Comparison of ENCODE assay signal across 18 mouse cellular contexts in genomic region chr11:55958372-55958771, GRCm38 (mm10).
A peak's percentile ranks its signal among the peaks of the same experiment; 100 is the strongest.
DNase-seq lines count a peak whose midpoint lies in the region; ATAC-seq and TF ChIP-seq lines count a peak whose summit lies in the region.
"Had no signal": no experiment of that assay in that cellular context is flagged by ENCODE, and none has a peak within 500 bp of the region (broad histone marks: within the 10 kb centered on the region; RNA-seq: fewer than 3 reads in every experiment).

No protein-coding gene starts in this region.

- TF ChIP-seq POLR2A in brain, embryonic 14.5 days (IDR thresholded peaks at IDR 0.05; ENCODE audit: borderline replicate concordance, extremely low read depth, insufficient read depth, insufficient read length, poor library complexity, severe bottlenecking) = no peak

- TF ChIP-seq CTCF in midbrain, postnatal 0 days (IDR thresholded peaks at IDR 0.05) = no peak
- TF ChIP-seq CTCF in brain, embryonic 14.5 days (IDR thresholded peaks at IDR 0.05; ENCODE audit: borderline replicate concordance, extremely low read depth, insufficient read depth, insufficient read length) = no peak

- intact Hi-C loops in left cerebral cortex, postnatal 25 days (cut with DNase I) = no loop called here

- no peak overlapping the region for H3K27ac ChIP-seq in hindbrain, embryonic 16.5 days (ENCODE audit: low read depth, low read length)
- H3K27ac ChIP-seq in hindbrain, embryonic 11.5 days (ENCODE audit: low read depth, low read length) = no peak overlapping the region
- no peak overlapping the region for H3K27ac ChIP-seq in midbrain, postnatal 0 days (ENCODE audit: low read depth, low read length)
- H3K27ac ChIP-seq in midbrain, embryonic 11.5 days (ENCODE audit: low read depth, low read length) = no peak overlapping the region
- H3K27ac ChIP-seq: forebrain, embryonic 12.5 days; limb, embryonic 10.5 days; liver, embryonic 13.5 days had no signal

- H3K27me3 ChIP-seq in hindbrain, embryonic 16.5 days (replicated peaks; ENCODE audit: control insufficient read depth, insufficient read depth, low read length) = no peaks in the 10 kb centered on the region
- no peaks in the 10 kb centered on the region for H3K27me3 ChIP-seq in hindbrain, embryonic 11.5 days (ENCODE audit: control insufficient read depth, insufficient read depth, low read length)
- H3K27me3 ChIP-seq in midbrain, postnatal 0 days (ENCODE audit: insufficient read depth, low read length) = no peaks in the 10 kb centered on the region
- no peaks in the 10 kb centered on the region for H3K27me3 ChIP-seq in midbrain, embryonic 11.5 days (ENCODE audit: control insufficient read depth, insufficient read depth, low read length)
- H3K27me3 ChIP-seq: forebrain, embryonic 12.5 days; liver, embryonic 13.5 days; megakaryocyte, embryonic 14.5 days had no signal

- no peaks in the 10 kb centered on the region for H3K4me1 ChIP-seq in hindbrain, embryonic 16.5 days (ENCODE audit: control insufficient read depth, insufficient read depth, low read depth, low read length)
- no peaks in the 10 kb centered on the region for H3K4me1 ChIP-seq in hindbrain, embryonic 11.5 days (replicated peaks; ENCODE audit: control insufficient read depth, insufficient read depth, low read length)
- no peaks in the 10 kb centered on the region for H3K4me1 ChIP-seq in midbrain, postnatal 0 days (ENCODE audit: insufficient read depth, low read length)
- H3K4me1 ChIP-seq in midbrain, embryonic 11.5 days (ENCODE audit: control insufficient read depth, insufficient read depth, low read length) = no peaks in the 10 kb centered on the region
- H3K4me1 ChIP-seq: forebrain, embryonic 12.5 days; liver, embryonic 13.5 days; megakaryocyte, embryonic 14.5 days had no signal

- no peak for DNase-seq in hindbrain, embryonic 11.5 days (ENCODE audit: low spot score)
- DNase-seq in midbrain, postnatal 0 days (ENCODE audit: low spot score) = peak; percentile 53
- DNase-seq in midbrain, embryonic 11.5 days (ENCODE audit: low spot score, missing footprints) = no peak
- peak; percentile 44 for DNase-seq in brain, embryonic 14.5 days (ENCODE audit: low read depth)
- peak; percentile 10 to 55 for DNase-seq in left cerebral cortex, postnatal 25 days (ENCODE audit: low spot score in 2 of 2)
- DNase-seq: adrenal gland, postnatal 10 days; cerebellum, adult 8-10 months; heart, postnatal 10 days; kidney, postnatal 10 days; liver, embryonic 13.5 days had no signal

- 9% methylated on average over 1 of the region's 1 CpGs for WGBS in hindbrain, embryonic 16.5 days
- WGBS in hindbrain, embryonic 11.5 days = 4% methylated on average over 1 of the region's 1 CpGs
- WGBS in midbrain, postnatal 0 days = 3% methylated on average over 1 of the region's 1 CpGs
- 11% methylated on average over 1 of the region's 1 CpGs for WGBS in midbrain, embryonic 11.5 days

- no peaks in the 10 kb centered on the region for H3K9me3 ChIP-seq in hindbrain, embryonic 16.5 days (ENCODE audit: control insufficient read depth, low read length)
- no peaks in the 10 kb centered on the region for H3K9me3 ChIP-seq in hindbrain, embryonic 11.5 days (ENCODE audit: control insufficient read depth, low read length)
- H3K9me3 ChIP-seq in midbrain, postnatal 0 days (ENCODE audit: low read length) = no peaks in the 10 kb centered on the region
- no peaks in the 10 kb centered on the region for H3K9me3 ChIP-seq in midbrain, embryonic 11.5 days (ENCODE audit: control insufficient read depth, low read length)
- H3K9me3 ChIP-seq: forebrain, embryonic 12.5 days; limb, embryonic 10.5 days; liver, embryonic 13.5 days; megakaryocyte, embryonic 14.5 days had no signal

- H3K4me3 ChIP-seq in hindbrain, embryonic 16.5 days (ENCODE audit: low read length) = no peak overlapping the region
- H3K4me3 ChIP-seq in hindbrain, embryonic 11.5 days (ENCODE audit: low read depth, low read length) = no peak overlapping the region
- no peak overlapping the region for H3K4me3 ChIP-seq in midbrain, postnatal 0 days (ENCODE audit: low read depth, low read length)
- H3K4me3 ChIP-seq in midbrain, embryonic 11.5 days (ENCODE audit: low read depth, low read length) = no peak overlapping the region
- H3K4me3 ChIP-seq: forebrain, embryonic 12.5 days; limb, embryonic 10.5 days; liver, embryonic 13.5 days; megakaryocyte, embryonic 14.5 days had no signal

- H3K9ac ChIP-seq in hindbrain, embryonic 16.5 days (ENCODE audit: low read depth, low read length) = no peak overlapping the region
- H3K9ac ChIP-seq in hindbrain, embryonic 11.5 days (ENCODE audit: low read depth, low read length) = no peak overlapping the region
- no peak overlapping the region for H3K9ac ChIP-seq in midbrain, postnatal 0 days (replicated peaks; ENCODE audit: low read length, poor library complexity, severe bottlenecking)
- H3K9ac ChIP-seq in midbrain, embryonic 11.5 days (ENCODE audit: low read length) = no peak overlapping the region
- H3K9ac ChIP-seq: forebrain, embryonic 12.5 days; liver, embryonic 13.5 days had no signal

- H3K4me2 ChIP-seq in hindbrain, embryonic 16.5 days (ENCODE audit: low read length) = no peak overlapping the region
- H3K4me2 ChIP-seq in hindbrain, embryonic 11.5 days (replicated peaks; ENCODE audit: low read depth, low read length) = no peak overlapping the region
- no peak overlapping the region for H3K4me2 ChIP-seq in midbrain, postnatal 0 days (ENCODE audit: low read depth, low read length, poor library complexity, severe bottlenecking)
- H3K4me2 ChIP-seq in midbrain, embryonic 11.5 days = no peak overlapping the region
- H3K4me2 ChIP-seq: forebrain, embryonic 12.5 days; liver, embryonic 13.5 days had no signal

- peak; percentile 73 for ATAC-seq in hindbrain, embryonic 16.5 days
- no peak for ATAC-seq in hindbrain, embryonic 11.5 days (ENCODE audit: low FRiP score)
- ATAC-seq in midbrain, postnatal 0 days (ENCODE audit: low FRiP score) = no peak
- no peak for ATAC-seq in midbrain, embryonic 11.5 days (ENCODE audit: low FRiP score)
- ATAC-seq in megakaryocyte, adult 5-6 weeks (ENCODE audit: poor library complexity, severe bottlenecking) = no peak
- ATAC-seq: intestine, embryonic 16.5 days; lung, postnatal 0 days had no signal

- no peaks in the 10 kb centered on the region for H3K36me3 ChIP-seq in hindbrain, embryonic 16.5 days (ENCODE audit: control insufficient read depth, insufficient read depth, low read length)
- H3K36me3 ChIP-seq in hindbrain, embryonic 11.5 days (ENCODE audit: control insufficient read depth, insufficient read depth, low read length) = no peaks in the 10 kb centered on the region
- no peaks in the 10 kb centered on the region for H3K36me3 ChIP-seq in midbrain, postnatal 0 days (ENCODE audit: insufficient read depth, low read length)
- H3K36me3 ChIP-seq in midbrain, embryonic 11.5 days (ENCODE audit: control insufficient read depth, insufficient read depth, low read length) = no peaks in the 10 kb centered on the region
- H3K36me3 ChIP-seq: forebrain, embryonic 12.5 days; G1E; limb, embryonic 10.5 days; liver, embryonic 13.5 days had no signal

Comparison
In these comparisons a context has a peak if more than half of its experiments do, and no peak if none do; other contexts are left out.
1. DNase-seq: peak in midbrain, postnatal 0 days (single experiment), brain, embryonic 14.5 days (single experiment) and left cerebral cortex, postnatal 25 days (2 of 2); none in hindbrain, embryonic 11.5 days (single experiment) and midbrain, embryonic 11.5 days (single experiment).